Mouse (Mus musculus): Measurements from ENCODE around the gene Tspan5. TPM values are rescaled to one million over a fixed set of nuclear protein-coding genes. Genes with fewer than 3 reads are reported as not detected.

Gene Tspan5
- total RNA-seq, 1 experiment = 12.7 TPM

DNA sequence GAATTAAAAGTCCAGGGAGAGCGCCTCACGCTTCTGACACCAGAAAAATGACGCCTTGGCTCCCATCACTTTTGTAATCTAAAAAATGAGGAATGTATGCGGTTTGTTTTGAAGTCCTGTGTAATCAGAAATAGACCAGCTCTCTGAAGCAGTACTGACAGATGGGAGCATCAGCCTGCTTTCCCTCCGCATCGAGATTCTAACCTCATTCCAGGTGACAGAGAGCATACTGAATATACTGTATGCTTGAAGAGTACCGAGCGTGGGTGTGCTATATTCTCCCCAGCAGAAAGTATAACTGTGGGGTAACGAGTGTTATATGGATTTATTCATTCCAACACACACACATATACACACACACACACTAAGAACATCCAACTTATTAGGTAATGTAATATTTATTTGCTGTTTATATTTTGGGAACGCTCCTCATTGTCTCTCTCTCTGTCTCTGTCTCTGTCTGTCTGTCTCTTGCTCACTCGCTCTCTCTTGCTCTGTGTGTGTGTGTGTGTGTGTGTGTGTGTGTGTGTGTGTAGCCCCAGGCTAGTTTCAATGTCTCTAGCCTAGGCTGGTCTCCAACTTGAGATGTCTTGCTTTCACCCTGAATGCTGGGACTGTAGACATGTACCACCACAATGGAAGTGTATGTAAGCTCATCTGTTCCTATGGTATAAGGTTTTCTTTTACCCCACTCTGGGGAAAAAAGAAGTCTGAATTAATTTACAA, 139.2 kb downstream of the Tspan5 start:
- Histone ChIP-seq H3K27ac (ENCODE audit: insufficient read depth, low read depth, low read length, poor library complexity, severe bottlenecking) (no peak overlapping the region), H3K4me3 (ENCODE audit: insufficient read depth in 1 of 2, low read depth in 1 of 2, low read length in 2 of 2, poor library complexity in 1 of 2, severe bottlenecking in 1 of 2) (no peak overlapping the region), H3K9me3 (ENCODE audit: control insufficient read depth, insufficient read depth, low read depth, low read length) (no peaks in the 10 kb centered on the region), H3K4me1 (ENCODE audit: control insufficient read depth in 2 of 2, insufficient read depth in 2 of 2, low read length in 2 of 2, poor library complexity in 1 of 2) (no peaks in the 10 kb centered on the region), H3K9ac (ENCODE audit: insufficient read depth, low read depth, low read length, poor library complexity, severe bottlenecking) (no peak overlapping the region), H3K36me3 (ENCODE audit: control insufficient read depth, insufficient read depth, low read length, poor library complexity, severe bottlenecking) (no peaks in the 10 kb centered on the region; the same call in 1 of the 2 replicates)
- in situ Hi-C loops (cut with MboI; ENCODE audit: low sequenced_read_pairs in 2 of 2, unreplicated experiment in 2 of 2) = no loop called here
- no peak for DNase-seq (ENCODE audit: low read depth, low spot score)
- no peak for TF ChIP-seq ZNF384 (IDR thresholded peaks at IDR 0.05; ENCODE audit: low read depth, low read length)
- no peak for TF ChIP-seq HCFC1 (IDR thresholded peaks at IDR 0.05; ENCODE audit: borderline replicate concordance, insufficient read depth, low read length)
- TF ChIP-seq CHD2 (IDR thresholded peaks at IDR 0.05; ENCODE audit: low read depth, low read length) = no peak
- no peak for TF ChIP-seq MAFK (IDR thresholded peaks at IDR 0.05; ENCODE audit: insufficient read depth, low read depth, low read length)
- TF ChIP-seq ZC3H11A (IDR thresholded peaks at IDR 0.05; ENCODE audit: borderline replicate concordance, low read depth, low read length) = no peak

DNA sequence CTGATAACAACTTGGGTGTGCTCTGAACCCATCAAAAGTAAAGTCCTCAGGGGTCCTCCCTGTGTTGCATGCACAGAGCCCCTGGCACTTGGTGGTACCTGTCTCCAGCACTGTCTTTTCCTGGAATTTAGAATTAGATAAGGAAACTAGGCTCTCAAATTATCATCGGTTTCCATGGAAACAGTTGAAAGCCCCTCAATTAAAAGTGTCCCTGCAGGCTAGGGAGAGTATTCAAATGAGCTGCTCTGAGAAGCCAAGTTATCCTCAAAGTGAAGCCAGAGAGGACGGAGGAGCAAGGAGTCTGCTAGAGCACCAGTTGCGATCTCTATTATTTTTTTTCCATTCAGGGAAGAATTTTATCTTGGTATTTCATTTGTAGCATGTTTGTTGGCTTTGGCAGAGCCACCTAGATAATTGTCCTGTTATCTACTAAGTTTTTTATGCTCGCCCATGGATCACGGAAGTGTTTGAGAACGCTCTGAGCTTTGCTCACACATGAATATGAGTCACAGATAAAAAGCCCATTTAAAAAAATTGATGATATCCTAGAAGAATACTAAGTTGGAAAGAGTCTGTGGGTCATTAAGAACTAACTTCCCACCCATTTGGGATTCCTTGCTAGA, 139.8 kb downstream of the Tspan5 start:
- Histone ChIP-seq H3K36me3 (ENCODE audit: control insufficient read depth, insufficient read depth, low read length, poor library complexity, severe bottlenecking) (no peaks in the 10 kb centered on the region; the same call in 1 of the 2 replicates), H3K9me3 (ENCODE audit: control insufficient read depth, insufficient read depth, low read depth, low read length) (no peaks in the 10 kb centered on the region), H3K4me3 (ENCODE audit: insufficient read depth in 1 of 2, low read depth in 1 of 2, low read length in 2 of 2, poor library complexity in 1 of 2, severe bottlenecking in 1 of 2) (no peak overlapping the region), H3K9ac (ENCODE audit: insufficient read depth, low read depth, low read length, poor library complexity, severe bottlenecking) (no peak overlapping the region), H3K4me1 (ENCODE audit: control insufficient read depth in 2 of 2, insufficient read depth in 2 of 2, low read length in 2 of 2, poor library complexity in 1 of 2) (no peaks in the 10 kb centered on the region), H3K27ac (ENCODE audit: insufficient read depth, low read depth, low read length, poor library complexity, severe bottlenecking) (no peak overlapping the region)
- in situ Hi-C loops (cut with MboI; ENCODE audit: low sequenced_read_pairs in 2 of 2, unreplicated experiment in 2 of 2) = no loop called here
- DNase-seq (ENCODE audit: low read depth, low spot score) = no peak
- TF ChIP-seq CHD2 (IDR thresholded peaks at IDR 0.05; ENCODE audit: low read depth, low read length) (no peak), ZNF384 (IDR thresholded peaks at IDR 0.05; ENCODE audit: low read depth, low read length) (no peak), MAFK (IDR thresholded peaks at IDR 0.05; ENCODE audit: insufficient read depth, low read depth, low read length) (no peak), ZC3H11A (IDR thresholded peaks at IDR 0.05; ENCODE audit: borderline replicate concordance, low read depth, low read length) (no peak), HCFC1 (IDR thresholded peaks at IDR 0.05; ENCODE audit: borderline replicate concordance, insufficient read depth, low read length) (no peak)

DNA sequence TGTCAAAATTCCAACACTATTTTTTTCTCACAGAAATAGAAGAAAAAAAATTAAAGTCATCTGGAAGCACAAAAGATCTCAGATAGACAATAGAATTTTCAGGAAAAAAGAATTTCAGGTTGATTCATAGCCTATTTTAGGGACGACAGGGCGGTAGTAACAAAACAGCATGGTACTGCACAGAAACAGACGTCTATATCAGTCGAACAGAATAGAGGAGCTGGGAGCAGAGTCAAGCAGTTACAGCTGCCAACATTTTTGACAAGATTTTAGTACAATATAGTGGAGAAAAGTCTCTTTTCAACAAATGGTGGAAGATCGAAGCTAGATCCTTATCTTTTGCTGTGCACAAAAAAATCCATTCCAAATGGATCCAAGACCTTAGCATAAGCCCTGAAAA, 144.1 kb downstream of the Tspan5 start:
- Histone ChIP-seq H3K27ac (ENCODE audit: insufficient read depth, low read depth, low read length, poor library complexity, severe bottlenecking) (no peak overlapping the region), H3K36me3 (ENCODE audit: control insufficient read depth, insufficient read depth, low read length, poor library complexity, severe bottlenecking) (no peaks in the 10 kb centered on the region; the same call in 1 of the 2 replicates), H3K9ac (ENCODE audit: insufficient read depth, low read depth, low read length, poor library complexity, severe bottlenecking) (no peak overlapping the region), H3K9me3 (ENCODE audit: control insufficient read depth, insufficient read depth, low read depth, low read length) (no peaks in the 10 kb centered on the region), H3K4me3 (ENCODE audit: insufficient read depth in 1 of 2, low read depth in 1 of 2, low read length in 2 of 2, poor library complexity in 1 of 2, severe bottlenecking in 1 of 2) (no peak overlapping the region), H3K4me1 (ENCODE audit: control insufficient read depth in 2 of 2, insufficient read depth in 2 of 2, low read length in 2 of 2, poor library complexity in 1 of 2) (no peaks in the 10 kb centered on the region)
- no peak for DNase-seq (ENCODE audit: low read depth, low spot score)
- TF ChIP-seq MAFK (IDR thresholded peaks at IDR 0.05; ENCODE audit: insufficient read depth, low read depth, low read length) = no peak
- no peak for TF ChIP-seq ZC3H11A (IDR thresholded peaks at IDR 0.05; ENCODE audit: borderline replicate concordance, low read depth, low read length)
- TF ChIP-seq CHD2 (IDR thresholded peaks at IDR 0.05; ENCODE audit: low read depth, low read length) = no peak
- TF ChIP-seq HCFC1 (IDR thresholded peaks at IDR 0.05; ENCODE audit: borderline replicate concordance, insufficient read depth, low read length) = no peak
- TF ChIP-seq ZNF384 (IDR thresholded peaks at IDR 0.05; ENCODE audit: low read depth, low read length) = no peak
- in situ Hi-C loops (cut with MboI; ENCODE audit: low sequenced_read_pairs in 2 of 2, unreplicated experiment in 2 of 2) = no loop called here

DNA sequence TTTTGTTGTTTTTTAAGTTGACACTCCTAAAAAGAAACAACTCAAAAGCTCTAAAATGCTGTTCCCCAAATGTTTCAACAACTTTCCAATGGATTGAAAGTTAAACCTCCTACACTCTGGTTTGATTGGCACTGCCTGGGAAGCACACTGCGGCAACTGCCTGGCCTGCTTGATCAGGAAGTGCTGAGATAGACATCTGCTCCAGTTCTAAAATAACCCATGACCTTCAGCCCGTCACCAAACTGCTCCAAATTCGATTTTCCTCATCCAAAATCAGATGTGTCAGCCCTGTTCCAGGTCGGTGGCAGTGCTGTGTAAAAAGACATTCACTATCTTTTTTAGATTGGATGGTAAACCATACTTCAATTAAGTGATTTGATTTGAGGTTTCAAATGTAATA, 147.2 kb downstream of the Tspan5 start:
- in situ Hi-C loops (cut with MboI; ENCODE audit: low sequenced_read_pairs in 2 of 2, unreplicated experiment in 2 of 2) = no loop called here
- H3K27ac ChIP-seq (ENCODE audit: insufficient read depth, low read depth, low read length, poor library complexity, severe bottlenecking) = no peak overlapping the region
- H3K36me3 ChIP-seq (ENCODE audit: control insufficient read depth, insufficient read depth, low read length, poor library complexity, severe bottlenecking) = no peaks in the 10 kb centered on the region; the same call in 1 of the 2 replicates
- H3K9me3 ChIP-seq (ENCODE audit: control insufficient read depth, insufficient read depth, low read depth, low read length) = no peaks in the 10 kb centered on the region
- no peak overlapping the region for H3K9ac ChIP-seq (ENCODE audit: insufficient read depth, low read depth, low read length, poor library complexity, severe bottlenecking)
- DNase-seq (ENCODE audit: low read depth, low spot score) = no peak
- TF ChIP-seq MAFK (IDR thresholded peaks at IDR 0.05; ENCODE audit: insufficient read depth, low read depth, low read length) (no peak), ZNF384 (IDR thresholded peaks at IDR 0.05; ENCODE audit: low read depth, low read length) (no peak), CHD2 (IDR thresholded peaks at IDR 0.05; ENCODE audit: low read depth, low read length) (no peak), HCFC1 (IDR thresholded peaks at IDR 0.05; ENCODE audit: borderline replicate concordance, insufficient read depth, low read length) (no peak), ZC3H11A (IDR thresholded peaks at IDR 0.05; ENCODE audit: borderline replicate concordance, low read depth, low read length) (no peak)
- H3K4me3 ChIP-seq (ENCODE audit: insufficient read depth in 1 of 2, low read depth in 1 of 2, low read length in 2 of 2, poor library complexity in 1 of 2, severe bottlenecking in 1 of 2) = no peak overlapping the region
- H3K4me1 ChIP-seq (ENCODE audit: control insufficient read depth in 2 of 2, insufficient read depth in 2 of 2, low read length in 2 of 2, poor library complexity in 1 of 2) = peaks cover 0 to 2% of the 10 kb centered on the region in 2 experiments; a peak in 1 of 4 replicates
